Mouse (Mus musculus) ES-Bruce4 (cell line): Measurements from ENCODE around the gene Prnp. TPM values are rescaled to one million over a fixed set of nuclear protein-coding genes. Genes with fewer than 3 reads are reported as not detected.

ENCODE experiments used
- H3K27ac ChIP-seq: 2 replicates; pipeline ENCODE4 v1.5.1; 2012; ENCODE audit warnings: low read length, inconsistent platforms; ENCODE audit not compliant: insufficient read depth
- H3K27me3 ChIP-seq: 2 replicates; pipeline ENCODE4 v1.6.1; 2012; ENCODE audit warnings: mild to moderate bottlenecking, low read length, inconsistent platforms; ENCODE audit not compliant: control insufficient read depth, poor library complexity, insufficient read depth, severe bottlenecking
- H3K36me3 ChIP-seq: 2 replicates; pipeline ENCODE4 v1.6.1; 2012; ENCODE audit warnings: inconsistent platforms, mild to moderate bottlenecking, low read length, moderate library complexity; ENCODE audit not compliant: control insufficient read depth, poor library complexity, insufficient read depth, severe bottlenecking
- H3K4me1 ChIP-seq: one replicate; pipeline ENCODE4 v1.8.1; 2011; ENCODE audit warnings: low read length; ENCODE audit not compliant: control insufficient read depth, insufficient read depth
- H3K4me3 ChIP-seq: 2 replicates; pipeline ENCODE4 v1.5.1; 2011; ENCODE audit warnings: low read depth, mild to moderate bottlenecking, low read length
- H3K9ac ChIP-seq: 2 replicates; pipeline ENCODE4 v1.6.1; 2012; ENCODE audit warnings: low read depth, mild to moderate bottlenecking, inconsistent platforms; ENCODE audit not compliant: poor library complexity, severe bottlenecking
- H3K9me3 ChIP-seq: replicated peaks from 2 replicates; pipeline ENCODE4 v1.6.1; 2012; ENCODE audit warnings: mild to moderate bottlenecking, low read length, inconsistent platforms; ENCODE audit not compliant: control insufficient read depth, poor library complexity, insufficient read depth, severe bottlenecking
- CTCF ChIP-seq: IDR thresholded peaks from one replicate; pipeline ENCODE4 v1.8.1; 2011; ENCODE audit warnings: low read depth, low read length
- EP300 ChIP-seq: IDR thresholded peaks from 2 replicates; pipeline ENCODE4 v1.6.1; 2011; ENCODE audit warnings: low read depth, low read length; ENCODE audit not compliant: insufficient read depth
- POLR2A ChIP-seq: IDR thresholded peaks from one replicate; pipeline ENCODE4 v1.8.1; 2011; ENCODE audit warnings: low read length; ENCODE audit not compliant: insufficient read depth
- polyA plus RNA-seq: library from polyadenylated mRNA; stranded (reverse); fragments of >200 nt; gene quantifications from 2 replicates; pipeline ENCODE4 v1.2.4, GENCODE M21; 2011; ENCODE audit warnings: low read depth; ENCODE audit not compliant: missing spikeins, insufficient read depth, insufficient read length

The Prnp gene
- polyA plus RNA-seq, 1 experiment, result 46.4 TPM

DNA sequence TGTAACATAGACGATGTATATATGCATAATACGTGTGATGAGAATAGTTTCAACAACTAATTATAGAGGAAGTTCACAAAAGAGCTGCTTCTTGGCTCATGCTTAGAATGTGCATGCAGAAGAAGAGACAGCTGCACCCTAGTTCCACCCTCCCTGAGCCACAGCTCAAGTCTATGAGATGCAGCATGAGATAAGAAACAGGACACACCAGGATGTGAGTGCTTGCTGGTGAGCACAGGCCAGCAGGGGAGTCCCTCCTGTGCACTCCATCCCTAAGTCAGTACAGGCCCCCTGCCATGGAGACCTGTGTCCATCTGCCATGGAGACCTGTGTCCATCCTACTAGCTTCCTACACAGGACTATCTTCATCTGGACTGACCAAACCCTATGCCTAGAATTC is 60.9 kb downstream of the Prnp start:
- H3K9ac ChIP-seq, result no peak overlapping the region
- TF ChIP-seq EP300 (no peak), CTCF (no peak), POLR2A (no peak)
- H3K4me1 ChIP-seq, result no peaks in the 10 kb centered on the region
- H3K36me3 ChIP-seq, result no peaks in the 10 kb centered on the region
- no peaks in the 10 kb centered on the region for H3K27me3 ChIP-seq
- H3K27ac ChIP-seq, result no peak overlapping the region
- H3K9me3 ChIP-seq, result no peaks in the 10 kb centered on the region
- no peak overlapping the region for H3K4me3 ChIP-seq

DNA sequence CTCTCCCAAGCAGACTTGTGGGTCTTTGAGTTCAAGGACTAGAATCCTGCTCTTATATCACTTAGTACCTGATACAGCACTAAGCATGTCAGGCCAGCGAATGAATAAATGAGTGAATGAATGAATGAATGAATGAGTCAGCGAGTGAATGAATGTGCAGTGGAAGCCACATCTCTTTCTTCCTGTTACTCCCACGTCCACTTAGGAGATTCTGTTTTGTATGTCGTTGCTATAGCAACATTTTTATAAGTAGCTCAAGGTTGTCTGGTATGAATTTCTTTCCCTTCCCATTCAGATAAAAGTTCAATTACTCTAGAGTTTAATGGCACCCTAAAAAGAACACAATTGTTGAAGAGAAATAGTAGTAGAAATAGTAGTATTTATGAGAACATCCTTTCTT is 61.4 kb downstream of the Prnp start:
- no peaks in the 10 kb centered on the region for H3K27me3 ChIP-seq
- no peak overlapping the region for H3K27ac ChIP-seq
- no peak overlapping the region for H3K4me3 ChIP-seq
- H3K4me1 ChIP-seq, result no peaks in the 10 kb centered on the region
- H3K9ac ChIP-seq, result no peak overlapping the region
- H3K36me3 ChIP-seq, result no peaks in the 10 kb centered on the region
- no peak for TF ChIP-seq CTCF
- no peak for TF ChIP-seq POLR2A
- no peak for TF ChIP-seq EP300
- no peaks in the 10 kb centered on the region for H3K9me3 ChIP-seq

DNA sequence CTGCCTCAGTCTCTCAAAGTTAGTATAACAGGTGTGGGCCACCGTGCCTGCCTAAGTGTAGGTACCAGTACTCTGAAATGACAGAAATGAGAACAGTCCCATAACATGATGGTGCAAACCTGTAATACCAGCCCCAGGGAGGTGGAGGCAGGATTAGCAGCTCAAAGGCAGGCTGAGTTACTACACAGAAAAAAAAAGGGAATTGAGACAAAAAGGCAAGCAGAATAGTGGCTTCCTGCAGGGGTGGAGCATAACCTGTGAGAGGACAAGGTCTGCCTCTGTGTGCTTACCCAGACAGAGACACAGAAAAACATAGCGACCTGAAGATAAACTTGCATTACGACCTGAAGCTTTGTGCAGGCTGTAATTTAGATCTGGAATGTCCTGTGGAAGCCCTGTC is 66.9 kb downstream of the Prnp start:
- H3K9me3 ChIP-seq, result no peaks in the 10 kb centered on the region
- H3K27me3 ChIP-seq, result no peaks in the 10 kb centered on the region
- no peak overlapping the region for H3K9ac ChIP-seq
- no peak overlapping the region for H3K4me3 ChIP-seq
- H3K27ac ChIP-seq, result no peak overlapping the region
- TF ChIP-seq EP300 (no peak), POLR2A (no peak), CTCF (no peak)
- H3K4me1 ChIP-seq, result no peaks in the 10 kb centered on the region
- H3K36me3 ChIP-seq, result no peaks in the 10 kb centered on the region

DNA sequence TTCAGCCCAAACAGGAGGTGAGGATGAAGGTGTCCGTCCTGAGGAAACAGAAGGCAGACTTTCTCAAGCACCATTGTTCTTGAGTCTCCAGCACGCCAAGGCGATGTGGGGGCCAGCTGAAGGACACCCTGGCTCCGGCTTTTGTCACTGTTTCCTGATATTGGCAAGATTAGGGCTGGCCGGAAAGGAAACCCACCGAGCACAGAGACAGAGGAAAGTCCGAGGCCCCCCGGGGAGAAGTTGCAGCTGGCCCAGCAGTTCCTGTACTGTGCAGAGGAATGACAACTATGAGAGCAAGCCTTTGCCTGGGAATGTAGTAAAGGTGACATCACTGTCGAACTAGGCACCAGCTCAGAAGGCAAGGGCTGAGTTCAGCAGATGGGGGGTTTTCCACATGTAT is 71.1 kb downstream of the Prnp start:
- no peak overlapping the region for H3K9ac ChIP-seq
- no peak for TF ChIP-seq POLR2A
- no peak for TF ChIP-seq EP300
- TF ChIP-seq CTCF, result no peak

DNA sequence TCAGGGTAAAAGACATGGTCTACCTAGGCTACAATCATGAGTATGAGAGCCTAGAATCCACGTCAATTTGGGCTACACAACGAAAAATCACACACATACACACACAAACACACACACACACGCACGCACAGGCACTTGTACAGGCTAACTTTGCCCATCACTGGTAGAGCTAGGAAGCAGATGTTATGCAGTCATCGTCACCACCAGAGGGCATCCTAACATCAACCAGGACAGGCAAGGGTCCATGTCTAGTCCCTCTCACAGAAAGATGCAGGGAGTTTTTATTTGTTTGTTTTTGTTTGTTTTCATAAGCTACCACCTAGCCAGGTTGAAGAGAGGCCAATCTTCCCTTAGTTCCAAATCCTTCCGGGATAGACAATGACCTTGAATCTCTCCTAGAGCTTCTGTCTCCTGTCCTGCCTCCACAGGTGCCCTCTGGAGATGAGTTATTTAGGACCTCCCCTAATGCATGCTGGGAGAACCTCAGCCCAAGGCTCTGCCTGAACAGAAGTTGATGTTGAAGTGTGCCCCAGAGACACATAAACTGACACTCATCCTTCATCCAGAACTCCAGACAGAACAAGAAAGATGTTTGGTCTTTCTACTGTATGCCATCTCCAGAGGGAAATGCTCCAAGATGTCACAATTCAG is 72.9 kb downstream of the Prnp start:
- H3K4me1 ChIP-seq, result no peaks in the 10 kb centered on the region
- H3K9ac ChIP-seq, result no peak overlapping the region
- H3K27me3 ChIP-seq, result no peaks in the 10 kb centered on the region
- no peak overlapping the region for H3K27ac ChIP-seq
- H3K4me3 ChIP-seq, result no peak overlapping the region
- no peaks in the 10 kb centered on the region for H3K9me3 ChIP-seq
- H3K36me3 ChIP-seq, result no peaks in the 10 kb centered on the region
- TF ChIP-seq CTCF (peak; percentile 77), EP300 (no peak), POLR2A (no peak)

More for the DNA sequence above, 71.1 kb downstream of the Prnp start:
- Histone ChIP-seq H3K9me3 (no peaks in the 10 kb centered on the region), H3K36me3 (no peaks in the 10 kb centered on the region), H3K27ac (no peak overlapping the region), H3K4me3 (no peak overlapping the region), H3K4me1 (no peaks in the 10 kb centered on the region), H3K27me3 (no peaks in the 10 kb centered on the region)

DNA sequence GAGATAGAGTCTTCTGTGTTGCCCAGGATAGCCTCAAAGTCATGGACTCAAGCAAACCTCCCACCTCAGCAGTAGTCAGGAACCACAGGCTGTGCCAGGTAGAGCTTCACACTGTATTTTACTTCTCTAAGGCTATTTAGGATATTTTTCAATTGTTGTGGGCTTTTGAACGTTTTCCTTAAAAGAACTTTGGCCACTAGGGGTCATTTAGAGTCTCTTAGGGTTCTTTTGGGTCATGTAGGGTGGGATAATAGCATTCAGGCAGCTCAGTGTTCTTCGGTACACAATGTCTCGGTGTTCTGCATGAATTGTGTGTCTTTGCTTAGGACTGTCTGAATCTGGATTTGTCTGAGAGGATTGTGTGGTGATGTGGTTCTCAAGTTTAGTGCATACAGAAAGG is 78.2 kb downstream of the Prnp start:
- no peak overlapping the region for H3K4me3 ChIP-seq
- no peaks in the 10 kb centered on the region for H3K9me3 ChIP-seq
- no peaks in the 10 kb centered on the region for H3K36me3 ChIP-seq
- no peaks in the 10 kb centered on the region for H3K4me1 ChIP-seq
- TF ChIP-seq POLR2A, result no peak
- TF ChIP-seq EP300, result no peak
- TF ChIP-seq CTCF, result no peak
- no peaks in the 10 kb centered on the region for H3K27me3 ChIP-seq
- H3K27ac ChIP-seq, result no peak overlapping the region
- no peak overlapping the region for H3K9ac ChIP-seq

Other genes with a start within 250 kb of the Prnp start
- 0.32 and 0.46 TPM in 2 replicates for gene Erv3, start 50.2 kb upstream of the Prnp start, polyA plus RNA-seq
- not detected in 2 replicates for gene Prn, start within 50 bp of the Prnp start, polyA plus RNA-seq
- 1.1 and 2.0 TPM in 2 replicates for gene Prnd, start 40.9 kb downstream of the Prnp start, polyA plus RNA-seq
- gene Rassf2, start 120.3 kb downstream of the Prnp start, polyA plus RNA-seq, result 4.0 and 4.3 TPM in 2 replicates
- 15.5 and 20.8 TPM in 2 replicates for gene Slc23a2, start 235.2 kb downstream of the Prnp start, polyA plus RNA-seq